Mouse (Mus musculus) G1E (cell line): ENCODE results near the gene Gusb. TPM values are rescaled to one million over a fixed set of nuclear protein-coding genes. Genes with fewer than 3 reads are reported as not detected.
"Not testable (repeated sequence)": the region's sequence is repeated elsewhere in the genome, so short reads cannot be mapped to it uniquely, and the experiment has no call there.

Source experiments
- ATAC-seq: 2 replicates; pipeline ENCODE4 v1.8.0; 2016; ENCODE audit warnings: mild to moderate bottlenecking; ENCODE audit not compliant: insufficient number of reproducible peaks, poor library complexity, low FRiP score, severe bottlenecking; ENCODE audit errors: extremely low read depth
- DNase-seq: peaks from one replicate; pipeline ENCODE4 v3.0.0; 2012; ENCODE audit warnings: low spot score
- H3K27me3 ChIP-seq: 2 replicates; pipeline ENCODE4 v1.6.1; 2012; ENCODE audit warnings: mild to moderate bottlenecking, low read length, inconsistent platforms; ENCODE audit not compliant: insufficient read depth
- H3K36me3 ChIP-seq: replicated peaks from 2 replicates; pipeline ENCODE3; 2012; ENCODE audit warnings: mild to moderate bottlenecking, inconsistent platforms
- H3K4me1 ChIP-seq: 2 replicates; pipeline ENCODE4 v1.6.1; 2012; ENCODE audit warnings: low read depth, low read length, inconsistent platforms, mixed read lengths; ENCODE audit not compliant: insufficient read depth
- H3K4me3 ChIP-seq: 2 replicates; pipeline ENCODE4 v1.5.1; 2012; ENCODE audit warnings: low read depth, mild to moderate bottlenecking, inconsistent platforms, low read length, moderate library complexity, mixed read lengths
- H3K9me3 ChIP-seq: replicated peaks from 2 replicates; pipeline ENCODE4 v1.6.1; 2012; ENCODE audit warnings: inconsistent platforms
- CTCF ChIP-seq: IDR thresholded peaks from 2 replicates; pipeline ENCODE4 v1.5.1; 2012; ENCODE audit warnings: low read depth, low read length, inconsistent platforms, mixed read lengths
- GATA1 ChIP-seq: IDR thresholded peaks from 2 replicates; pipeline ENCODE4 v1.6.1; 2012; ENCODE audit warnings: borderline replicate concordance, low read length, inconsistent platforms, mixed read lengths
- GATA2 ChIP-seq: IDR thresholded peaks from 2 replicates; pipeline ENCODE4 v1.6.1; 2012; ENCODE audit warnings: low read depth, low read length, inconsistent platforms, borderline replicate concordance
- POLR2AphosphoS5 ChIP-seq: IDR thresholded peaks from 2 replicates; pipeline ENCODE4 v1.6.1; 2012; ENCODE audit warnings: low read depth, low read length, inconsistent platforms; ENCODE audit not compliant: insufficient replicate concordance
- TAL1 ChIP-seq: conservative IDR thresholded peaks from 2 replicates; pipeline ENCODE4 v1.6.1; 2012; ENCODE audit warnings: low read depth, low read length, inconsistent platforms, mixed read lengths
- polyA plus RNA-seq: library from polyadenylated mRNA; stranded (reverse); fragments of >175 nt; gene quantifications from 2 replicates; pipeline ENCODE4 v1.2.3, GENCODE M21; 2012
- total RNA-seq, 2 experiments: library from RNA; stranded (forward) in 1 of 2; stranded (reverse) in 1 of 2; fragments of 200-1000 nt in 1 of 2; fragments of >200 nt in 1 of 2; fragmentation: Nextera tagmentation in 1 of 2; gene quantifications; 2 replicates each; pipeline ENCODE4 v1.2.3; 2014 to 2017

Gene Gusb
- total and polyA plus RNA-seq, 3 experiments = 19.5 to 74.6 (median 53.6) TPM

- ATAC-seq (no peak), DNase-seq (no peak)
- H3K36me3 ChIP-seq = peaks cover 52% of the 10 kb centered on the region
- no peaks in the 10 kb centered on the region for H3K9me3 ChIP-seq
- TF ChIP-seq GATA1 (no peak), CTCF (no peak), TAL1 (no peak), GATA2 (no peak), POLR2AphosphoS5 (no peak)
- no peak overlapping the region for H3K4me3 ChIP-seq
- H3K4me1 ChIP-seq = peaks cover 66% of the 10 kb centered on the region
- H3K27me3 ChIP-seq = no peaks in the 10 kb centered on the region
Observed at GRCm38 (mm10) chr5:129947528-129948033, 55.3 kb downstream of the Gusb start.

GRCm38 (mm10) chr5:129943402-129943801 is 59.4 kb downstream of the Gusb start:
- ATAC-seq (no peak), DNase-seq (no peak)
- Histone ChIP-seq H3K36me3 (peaks cover 36% of the 10 kb centered on the region), H3K4me1 (peaks cover 58% of the 10 kb centered on the region), H3K9me3 (no peaks in the 10 kb centered on the region), H3K27me3 (no peaks in the 10 kb centered on the region), H3K4me3 (peak overlapping the region; percentile 88; the same call in 1 of the 2 replicates)
- no peak for TF ChIP-seq CTCF

DNA sequence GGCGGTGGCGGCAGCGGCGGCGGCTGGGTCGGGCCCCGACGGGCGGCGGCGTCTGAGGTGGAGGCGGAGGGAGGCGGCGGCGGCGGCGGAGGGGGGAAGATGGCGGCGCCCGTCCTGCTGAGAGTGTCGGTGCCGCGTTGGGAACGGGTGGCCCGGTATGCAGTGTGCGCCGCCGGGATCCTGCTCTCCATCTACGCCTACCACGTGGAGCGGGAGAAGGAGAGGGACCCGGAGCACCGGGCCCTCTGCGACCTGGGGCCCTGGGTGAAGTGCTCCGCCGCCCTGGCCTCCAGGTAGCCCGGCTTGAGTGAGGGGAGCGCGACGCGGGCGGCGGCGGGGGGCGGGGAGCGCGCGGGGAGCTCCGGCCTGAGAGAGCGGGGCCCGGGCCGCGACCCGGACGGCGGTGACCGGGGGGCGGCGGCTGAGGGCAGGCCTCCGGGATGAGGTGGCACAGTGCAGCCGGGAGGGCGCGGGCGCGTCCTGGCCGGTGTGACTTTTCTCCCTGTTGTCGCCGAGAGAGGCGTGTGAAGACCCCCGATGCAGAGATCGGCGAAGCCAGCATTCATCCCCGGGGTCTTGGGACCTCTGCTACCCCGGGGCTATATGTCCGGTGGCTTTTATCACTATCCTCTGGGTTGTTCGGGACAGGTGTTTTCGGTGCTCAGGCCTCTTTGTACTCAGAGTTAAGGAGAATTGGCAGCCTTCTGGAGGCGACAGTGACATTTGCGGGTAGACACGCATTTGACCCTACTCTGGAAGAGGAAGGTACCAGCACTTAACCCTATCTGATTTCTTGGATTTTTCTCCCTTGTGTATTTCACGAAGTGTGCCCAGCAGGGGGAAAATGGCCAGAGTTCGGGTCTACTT is 60.5 kb downstream of the Gusb start:
- Histone ChIP-seq H3K4me1 (peaks cover 48% of the 10 kb centered on the region), H3K4me3 (peak overlapping the region; percentile 88), H3K36me3 (peaks cover 26% of the 10 kb centered on the region)
- H3K27me3 ChIP-seq, ATAC-seq, DNase-seq, H3K9me3 ChIP-seq: not testable (repeated sequence)

GRCm38 (mm10) chr5:129941495-129942045 is 61.3 kb downstream of the Gusb start, which contains the start of gene Vkorc1l1:
Gene Vkorc1l1 (plus strand): TSS chr5:129941970.
- Histone ChIP-seq H3K4me3 (peak within 1 kb of the TSS; percentile 88), H3K36me3 (peaks cover 19% of the 10 kb centered on the region), H3K4me1 (peaks cover 40% of the 10 kb centered on the region), H3K27me3 (no peaks in the 10 kb centered on the region), H3K9me3 (no peaks in the 10 kb centered on the region)
- ATAC-seq (peak; percentile 94), DNase-seq (peak; percentile 81)
- TF ChIP-seq POLR2AphosphoS5 (no peak), GATA1 (no peak), TAL1 (no peak), GATA2 (no peak), CTCF (no peak)

DNA sequence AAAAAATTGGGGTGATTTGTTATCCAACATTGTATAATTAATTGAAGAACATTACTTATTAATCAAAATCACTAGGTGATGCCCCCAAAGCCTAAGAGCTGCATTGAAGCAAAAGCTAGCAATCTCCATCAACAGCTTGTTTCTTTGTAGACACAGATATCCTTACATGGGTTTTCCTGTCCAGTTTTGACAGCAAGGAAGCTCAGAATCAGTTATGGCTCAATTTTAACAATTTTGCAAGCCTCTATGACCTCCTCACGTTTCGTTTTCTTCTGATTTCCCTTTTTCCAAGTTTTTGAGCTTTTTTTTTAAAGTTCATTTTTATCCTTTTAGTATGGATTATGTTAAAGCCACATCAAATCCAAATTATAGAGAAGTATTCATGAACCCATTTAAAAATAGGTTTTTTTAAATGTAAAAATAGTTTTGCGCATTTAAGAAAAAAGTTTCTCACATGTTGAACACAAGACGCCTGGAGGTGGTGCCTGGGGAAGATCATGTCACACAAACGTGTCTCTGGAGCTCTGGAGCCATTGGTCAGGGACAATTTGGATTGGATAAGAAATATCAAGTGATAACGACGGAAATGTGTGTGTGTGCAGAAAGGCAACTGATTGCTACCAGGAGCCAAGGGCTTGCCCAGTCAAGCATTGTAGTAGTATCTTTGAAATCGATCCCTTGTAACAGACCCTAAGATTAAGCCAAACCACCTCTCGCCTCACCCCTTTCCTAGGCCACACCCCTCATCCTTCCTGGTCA is 61.9 kb downstream of the Gusb start:
- TF ChIP-seq POLR2AphosphoS5 (no peak), TAL1 (no peak), GATA1 (no peak), GATA2 (no peak), CTCF (no peak)
- Histone ChIP-seq H3K4me1 (peaks cover 35% of the 10 kb centered on the region), H3K36me3 (peaks cover 15% of the 10 kb centered on the region), H3K9me3 (no peaks in the 10 kb centered on the region), H3K27me3 (no peaks in the 10 kb centered on the region), H3K4me3 (peak overlapping the region; percentile 71)
- DNase-seq (peak; percentile 31), ATAC-seq (no peak; the same call in 1 of the 2 replicates)

- TF ChIP-seq CTCF = no peak
- TF ChIP-seq TAL1 = no peak
- no peak for TF ChIP-seq GATA2
- no peak for TF ChIP-seq GATA1
- no peak for TF ChIP-seq POLR2AphosphoS5
- peaks cover 31% of the 10 kb centered on the region for H3K4me1 ChIP-seq
- H3K36me3 ChIP-seq = peaks cover 10% of the 10 kb centered on the region
- DNase-seq (no peak), ATAC-seq (no peak)
- no peaks in the 10 kb centered on the region for H3K9me3 ChIP-seq
- H3K4me3 ChIP-seq = peak overlapping the region; percentile 71; the same call in 1 of the 2 replicates
- no peaks in the 10 kb centered on the region for H3K27me3 ChIP-seq
Observed at GRCm38 (mm10) chr5:129940281-129940680, 62.6 kb downstream of the Gusb start.

Other genes with a start within 250 kb of the Gusb start
- 21.0 and 25.1 TPM in 2 replicates for gene Psph, start 215.6 kb downstream of the Gusb start, total RNA-seq (2014; fragmentation: Nextera tagmentation)
- 17.9 and 22.2 TPM in 2 replicates for gene Psph, start 215.6 kb downstream of the Gusb start, total RNA-seq (2017)
- 14.5 and 47.5 TPM in 2 replicates for gene Psph, start 215.6 kb downstream of the Gusb start, polyA plus RNA-seq
- 9.6 and 12.7 TPM in 2 replicates for gene Sumf2, start 156.1 kb downstream of the Gusb start, total RNA-seq (2014; fragmentation: Nextera tagmentation)
- gene Sumf2, start 156.1 kb downstream of the Gusb start, total RNA-seq (2017) = 15.7 and 20.9 TPM in 2 replicates
- 23.5 and 25.0 TPM in 2 replicates for gene Sumf2, start 156.1 kb downstream of the Gusb start, polyA plus RNA-seq
- 69.4 and 78.3 TPM in 2 replicates for gene Chchd2, start 115.6 kb downstream of the Gusb start, total RNA-seq (2014; fragmentation: Nextera tagmentation)
- 342 and 377 TPM in 2 replicates for gene Chchd2, start 115.6 kb downstream of the Gusb start, total RNA-seq (2017)
- gene Chchd2, start 115.6 kb downstream of the Gusb start, polyA plus RNA-seq = 586 and 747 TPM in 2 replicates
- 5.2 and 6.9 TPM in 2 replicates for gene Zbed5, start 107.3 kb downstream of the Gusb start, total RNA-seq (2014; fragmentation: Nextera tagmentation)
- gene Zbed5, start 107.3 kb downstream of the Gusb start, total RNA-seq (2017) = 0.99 and 1.4 TPM in 2 replicates
- 0.67 and 1.3 TPM in 2 replicates for gene Zbed5, start 107.3 kb downstream of the Gusb start, polyA plus RNA-seq
- gene Phkg1, start 104.5 kb downstream of the Gusb start, total RNA-seq (2014; fragmentation: Nextera tagmentation) = not detected in 2 replicates
- gene Phkg1, start 104.5 kb downstream of the Gusb start, total RNA-seq (2017) = 0.33 and 0.46 TPM in 2 replicates
- gene Phkg1, start 104.5 kb downstream of the Gusb start, polyA plus RNA-seq = 0.03 TPM in 1 of 2 replicates, not detected in the other
- gene Nupr1l, start 94.5 kb downstream of the Gusb start, total RNA-seq (2014; fragmentation: Nextera tagmentation) = 4.0 and 11.2 TPM in 2 replicates
- gene Nupr1l, start 94.5 kb downstream of the Gusb start, total RNA-seq (2017) = 4.0 and 8.7 TPM in 2 replicates
- 1.2 TPM in 2 replicates for gene Nupr1l, start 94.5 kb downstream of the Gusb start, polyA plus RNA-seq
- 122 and 152 TPM in 2 replicates for gene Vkorc1l1, start 61.1 kb downstream of the Gusb start, total RNA-seq (2014; fragmentation: Nextera tagmentation)
- gene Vkorc1l1, start 61.1 kb downstream of the Gusb start, total RNA-seq (2017) = 76.7 and 90.2 TPM in 2 replicates
- gene Vkorc1l1, start 61.1 kb downstream of the Gusb start, polyA plus RNA-seq = 21.6 and 24.1 TPM in 2 replicates
- 32.8 and 48.6 TPM in 2 replicates for gene Asl, start 26.2 kb upstream of the Gusb start, total RNA-seq (2014; fragmentation: Nextera tagmentation)
- gene Asl, start 26.2 kb upstream of the Gusb start, total RNA-seq (2017) = 29.4 and 34.2 TPM in 2 replicates
- 22.6 and 23.9 TPM in 2 replicates for gene Asl, start 26.2 kb upstream of the Gusb start, polyA plus RNA-seq
- gene Crcp, start 26.2 kb upstream of the Gusb start, total RNA-seq (2014; fragmentation: Nextera tagmentation) = 86.2 and 94.0 TPM in 2 replicates
- gene Crcp, start 26.2 kb upstream of the Gusb start, total RNA-seq (2017) = 45.0 and 46.7 TPM in 2 replicates
- gene Crcp, start 26.2 kb upstream of the Gusb start, polyA plus RNA-seq = 10.2 and 12.4 TPM in 2 replicates
- not detected in 2 replicates for gene Tpst1, start 70.3 kb upstream of the Gusb start, total RNA-seq (2014; fragmentation: Nextera tagmentation)
- gene Tpst1, start 70.3 kb upstream of the Gusb start, total RNA-seq (2017) = 0.22 and 0.58 TPM in 2 replicates
- gene Tpst1, start 70.3 kb upstream of the Gusb start, polyA plus RNA-seq = not detected in 2 replicates
- gene Kctd7, start 141.8 kb upstream of the Gusb start, total RNA-seq (2014; fragmentation: Nextera tagmentation) = 5.0 and 6.9 TPM in 2 replicates
- gene Kctd7, start 141.8 kb upstream of the Gusb start, total RNA-seq (2017) = 10.2 and 10.3 TPM in 2 replicates
- gene Kctd7, start 141.8 kb upstream of the Gusb start, polyA plus RNA-seq = 7.8 and 10.3 TPM in 2 replicates
- 44.0 and 48.2 TPM in 2 replicates for gene Rabgef1, start 168.7 kb upstream of the Gusb start, total RNA-seq (2014; fragmentation: Nextera tagmentation)
- gene Rabgef1, start 168.7 kb upstream of the Gusb start, total RNA-seq (2017) = 52.9 and 80.4 TPM in 2 replicates
- gene Rabgef1, start 168.7 kb upstream of the Gusb start, polyA plus RNA-seq = 18.5 and 23.4 TPM in 2 replicates
- gene Tmem248, start 214.0 kb upstream of the Gusb start, total RNA-seq (2014; fragmentation: Nextera tagmentation) = 62.4 and 63.5 TPM in 2 replicates
- 39.4 and 40.6 TPM in 2 replicates for gene Tmem248, start 214.0 kb upstream of the Gusb start, total RNA-seq (2017)
- gene Tmem248, start 214.0 kb upstream of the Gusb start, polyA plus RNA-seq = 27.3 and 34.6 TPM in 2 replicates